Mouse (Mus musculus) cerebellum, adult 9-11 months (tissue): ENCODE data around the gene Vmn1r235.
"Not testable (repeated sequence)": the region's sequence is repeated elsewhere in the genome, so short reads cannot be mapped to it uniquely, and the experiment has no call there.

Experiments used
- DNase-seq: peaks from one replicate; pipeline ENCODE4 v3.0.0; 2022

The Vmn1r235 gene

DNA sequence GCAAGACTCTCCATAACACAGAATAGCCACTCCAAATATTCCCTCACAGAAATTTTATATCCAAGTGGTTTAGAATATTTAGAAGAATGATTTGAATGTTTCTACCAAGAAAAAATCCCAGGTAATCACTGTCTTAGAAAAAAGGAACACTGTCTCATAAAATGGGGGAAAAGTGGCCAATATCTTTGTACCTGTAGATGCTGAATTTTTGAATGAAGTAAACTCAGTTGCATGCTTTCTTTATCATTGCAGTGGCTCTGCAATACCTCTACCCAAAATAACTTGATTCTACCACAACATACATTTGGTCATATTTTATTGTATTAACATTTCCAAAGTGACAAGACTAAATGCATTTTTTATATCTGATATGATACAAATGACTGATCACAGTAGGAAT, at the start of gene Vmn1r235:
Gene Vmn1r235, plus strand, starts transcription at position 301 of the 400 bp plus-strand sequence.
- no peak for DNase-seq

GRCm38 (mm10) chr17:21211081-21211480, 45.1 kb upstream of the Vmn1r235 start:
- DNase-seq: not testable (repeated sequence)

DNA sequence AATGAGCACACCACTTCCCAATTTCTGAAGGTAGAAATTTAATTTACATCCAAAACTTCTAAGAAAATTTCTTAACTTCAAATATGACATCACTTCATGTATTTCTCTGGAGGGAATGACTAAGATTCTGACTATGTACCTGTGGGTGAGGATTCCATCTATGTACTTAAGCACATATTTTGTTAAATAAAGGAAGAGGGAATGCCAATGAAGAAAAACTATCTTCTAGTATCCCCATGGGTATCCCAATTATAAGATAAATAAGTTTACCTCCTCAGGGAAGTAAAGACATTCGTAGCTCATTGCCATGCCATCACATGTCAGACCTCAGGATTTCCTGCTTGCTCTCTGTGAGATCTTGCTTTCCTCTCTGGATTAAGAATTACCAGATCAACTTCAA, 30.4 kb upstream of the Vmn1r235 start, which contains the start of gene Vmn1r234:
Gene Vmn1r234, plus strand, starts transcription at position 301 of the 400 bp plus-strand sequence.
- DNase-seq: no peak

- DNase-seq: no peak
These were observed 24.6 kb upstream of the Vmn1r235 start for GRCm38 (mm10) chr17:21231654-21232053.

- DNase-seq: peak; percentile 38
These were observed 15.9 kb downstream of the Vmn1r235 start for GRCm38 (mm10) chr17:21272103-21272502.

GRCm38 (mm10) chr17:21282642-21283041, 26.4 kb downstream of the Vmn1r235 start, which contains the start of gene Vmn1r236:
Vmn1r236 (plus strand) TSS chr17:21282942.
- no peak for DNase-seq

DNA sequence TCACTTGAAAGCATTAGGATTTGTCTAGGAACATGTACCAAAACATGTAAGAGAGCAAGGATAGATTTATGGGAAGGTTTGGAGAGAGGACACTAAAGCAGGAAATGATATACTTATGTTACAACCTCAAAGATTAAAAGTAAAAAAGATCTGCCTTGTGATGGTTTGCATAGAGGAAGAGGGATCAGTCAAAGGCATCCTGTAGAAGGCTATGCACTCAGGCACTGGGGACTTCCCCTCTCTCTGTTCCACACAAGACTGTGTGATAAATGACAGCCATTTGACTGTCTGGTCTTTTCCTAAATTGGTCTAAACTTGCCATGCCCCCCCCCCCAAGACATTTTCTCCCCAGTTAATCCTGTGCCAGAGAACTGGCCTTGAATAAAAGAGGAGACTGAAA, 28.2 kb downstream of the Vmn1r235 start:
- no peak for DNase-seq

DNA sequence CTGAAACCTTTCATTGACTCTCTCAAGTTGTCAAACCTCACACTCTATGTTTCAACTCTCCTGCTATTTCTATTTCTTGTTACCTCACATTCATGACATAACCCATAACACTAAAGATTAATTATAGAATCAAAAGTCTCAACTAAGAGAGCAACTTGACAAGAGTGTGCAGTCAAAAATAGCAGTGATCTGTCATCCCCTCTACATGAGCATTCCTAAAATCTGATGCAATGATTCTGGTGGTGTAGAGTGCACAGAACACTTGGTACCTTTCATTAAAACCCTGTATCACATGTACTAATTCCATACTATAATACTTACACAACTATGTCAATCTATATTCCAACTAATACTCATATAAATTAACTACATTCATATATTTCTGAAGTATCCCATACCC, 33.5 kb downstream of the Vmn1r235 start:
- no peak for DNase-seq

GRCm38 (mm10) chr17:21311565-21311964, 55.4 kb downstream of the Vmn1r235 start, which contains the start of gene Vmn1r237:
Vmn1r237 (plus strand) TSS chr17:21311865.
- DNase-seq: no peak
